Mouse (Mus musculus): Measurements from ENCODE around the gene Xrcc1. TPM values are rescaled to one million over a fixed set of nuclear protein-coding genes. Genes with fewer than 3 reads are reported as not detected.

The Xrcc1 gene
- polyA plus RNA-seq, 1 experiment from 2014 or later, result 174 TPM

DNA sequence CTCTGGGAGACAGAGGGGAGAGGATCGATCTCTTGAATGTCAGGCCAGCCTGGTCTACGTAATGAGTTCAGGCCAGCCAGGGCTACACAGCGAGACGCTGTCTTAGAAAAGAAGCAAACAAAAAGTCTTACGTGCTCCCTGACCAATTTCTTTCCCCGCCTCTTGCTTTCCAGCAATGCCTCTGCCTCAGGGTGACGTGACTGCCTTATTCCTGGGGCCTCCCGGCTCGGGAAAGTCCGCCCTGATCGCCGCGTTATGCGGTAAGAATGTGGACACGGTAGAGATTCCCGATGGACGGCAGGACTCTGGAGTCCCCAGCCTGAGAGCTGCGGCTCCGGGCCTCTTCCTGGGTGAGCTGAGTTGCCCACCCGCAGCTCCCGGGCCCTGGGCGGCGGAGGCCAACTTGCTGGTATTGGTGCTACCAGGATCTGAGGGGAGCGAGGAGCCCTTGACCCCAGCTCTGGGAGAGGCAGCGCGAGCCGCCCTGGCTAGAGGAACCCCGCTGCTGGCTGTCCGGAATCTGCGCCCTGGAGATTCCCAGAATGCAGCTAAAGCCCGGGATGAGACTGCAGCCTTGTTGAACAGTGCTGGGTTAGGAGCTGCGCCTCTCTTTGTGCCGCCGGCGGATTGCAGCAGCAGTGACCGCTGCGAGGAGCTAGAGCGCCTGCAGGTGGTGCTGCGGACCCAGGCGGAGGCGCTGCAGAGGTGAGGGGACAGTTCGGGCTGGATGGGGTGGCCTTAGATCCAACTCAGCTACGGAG lies 14.7 kb upstream of the Xrcc1 start:
- Histone ChIP-seq H3K4me1 (peaks cover 42% of the 10 kb centered on the region), H3K27ac (peak overlapping the region; percentile 89), H3K27me3 (ENCODE audit: poor library complexity, severe bottlenecking) (peaks cover 46% of the 10 kb centered on the region), H3K36me3 (replicated peaks) (peaks cover 35% of the 10 kb centered on the region), H3K9me3 (no peaks in the 10 kb centered on the region), H3K4me3 (peak overlapping the region; percentile 62)
- 2% methylated on average over 43 of the region's 43 CpGs for WGBS
- DNase-seq (ENCODE audit: extremely low spot score, low spot score), result peak; percentile 79

DNA sequence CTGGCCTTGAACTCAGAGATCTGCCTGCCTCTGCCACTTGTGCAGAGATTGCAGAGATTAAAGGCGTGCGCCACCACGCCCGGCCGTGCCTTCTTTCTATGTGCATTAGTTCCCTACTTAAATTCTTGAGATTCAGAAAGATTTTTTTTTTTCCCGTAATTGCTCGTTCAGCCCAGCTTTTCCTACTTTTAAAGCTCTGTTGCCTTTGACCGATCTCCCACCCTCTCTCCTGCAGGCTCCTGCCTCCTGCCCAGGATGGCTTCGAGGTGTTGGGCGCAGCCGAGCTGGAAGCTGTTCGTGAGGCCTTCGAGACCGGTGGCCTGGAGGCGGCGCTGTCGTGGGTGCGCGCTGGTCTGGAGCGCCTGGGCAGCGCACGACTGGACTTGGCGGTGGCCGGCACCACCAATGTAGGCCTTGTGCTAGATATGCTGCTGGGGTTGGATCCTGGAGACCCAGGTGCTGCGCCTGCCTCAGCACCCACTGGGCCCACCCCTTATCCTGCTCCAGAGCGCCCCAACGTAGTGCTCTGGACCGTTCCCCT lies 13.0 kb upstream of the Xrcc1 start:
- Histone ChIP-seq H3K27me3 (ENCODE audit: poor library complexity, severe bottlenecking) (peaks cover 46% of the 10 kb centered on the region), H3K27ac (no peak overlapping the region), H3K4me1 (peaks cover 42% of the 10 kb centered on the region), H3K4me3 (peak overlapping the region; percentile 31; the same call in 1 of the 2 replicates), H3K36me3 (replicated peaks) (peaks cover 37% of the 10 kb centered on the region), H3K9me3 (no peaks in the 10 kb centered on the region)
- 45% methylated on average over 28 of the region's 28 CpGs for WGBS
- DNase-seq (ENCODE audit: extremely low spot score, low spot score), result no peak

DNA sequence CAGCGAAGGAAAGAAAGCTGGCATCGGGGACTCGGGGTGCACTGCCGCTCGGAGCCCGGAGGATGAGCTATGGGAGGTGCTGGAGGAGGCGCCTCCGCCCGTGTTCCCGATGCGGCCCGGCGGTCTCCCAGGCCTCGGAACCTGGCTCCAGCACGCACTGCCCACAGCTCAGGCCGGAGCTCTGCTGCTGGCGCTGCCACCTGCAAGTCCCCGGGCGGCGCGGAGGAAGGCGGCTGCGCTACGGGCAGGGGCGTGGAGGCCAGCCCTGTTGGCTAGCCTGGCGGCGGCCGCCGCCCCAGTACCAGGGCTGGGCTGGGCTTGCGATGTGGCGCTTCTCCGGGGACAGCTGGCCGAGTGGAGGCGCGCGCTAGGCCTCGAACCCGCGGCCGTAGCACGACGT lies 12.3 kb upstream of the Xrcc1 start:
- H3K9me3 ChIP-seq, result no peaks in the 10 kb centered on the region; the same call in 1 of the 2 replicates
- peaks cover 46% of the 10 kb centered on the region for H3K27me3 ChIP-seq (ENCODE audit: poor library complexity, severe bottlenecking)
- 9% methylated on average over 42 of the region's 42 CpGs for WGBS
- DNase-seq (ENCODE audit: extremely low spot score, low spot score), result no peak
- peak overlapping the region; percentile 31 for H3K4me3 ChIP-seq
- peaks cover 37% of the 10 kb centered on the region for H3K36me3 ChIP-seq (replicated peaks)
- H3K4me1 ChIP-seq, result peaks cover 42% of the 10 kb centered on the region
- H3K27ac ChIP-seq, result no peak overlapping the region

DNA sequence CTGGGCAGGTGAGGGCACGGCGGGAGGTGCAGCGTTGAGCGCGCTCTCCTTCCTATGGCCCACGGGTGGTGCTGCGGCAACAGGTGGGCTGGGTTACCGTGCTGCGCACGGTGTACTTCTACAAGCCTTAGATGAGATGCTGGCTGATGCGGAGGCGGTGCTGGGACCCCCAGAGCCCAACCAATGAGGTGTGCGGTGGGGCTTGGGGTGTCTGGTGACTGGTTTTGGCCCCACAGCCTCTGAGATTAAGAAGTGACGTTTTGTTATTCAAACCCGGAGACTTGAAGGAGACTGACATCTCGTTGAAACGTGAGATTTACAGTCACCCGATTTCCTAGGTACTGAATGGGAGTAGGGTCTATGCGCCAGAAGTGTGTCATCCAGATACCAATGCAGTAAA lies 11.8 kb upstream of the Xrcc1 start:
- H3K4me1 ChIP-seq, result peaks cover 40% of the 10 kb centered on the region
- no peak for DNase-seq (ENCODE audit: extremely low spot score, low spot score)
- peaks cover 46% of the 10 kb centered on the region for H3K27me3 ChIP-seq (ENCODE audit: poor library complexity, severe bottlenecking)
- no peaks in the 10 kb centered on the region; the same call in 1 of the 2 replicates for H3K9me3 ChIP-seq
- no peak overlapping the region for H3K27ac ChIP-seq
- peaks cover 37% of the 10 kb centered on the region for H3K36me3 ChIP-seq (replicated peaks)
- WGBS, result 19% methylated on average over 19 of the region's 19 CpGs
- peak overlapping the region; percentile 31 for H3K4me3 ChIP-seq

DNA sequence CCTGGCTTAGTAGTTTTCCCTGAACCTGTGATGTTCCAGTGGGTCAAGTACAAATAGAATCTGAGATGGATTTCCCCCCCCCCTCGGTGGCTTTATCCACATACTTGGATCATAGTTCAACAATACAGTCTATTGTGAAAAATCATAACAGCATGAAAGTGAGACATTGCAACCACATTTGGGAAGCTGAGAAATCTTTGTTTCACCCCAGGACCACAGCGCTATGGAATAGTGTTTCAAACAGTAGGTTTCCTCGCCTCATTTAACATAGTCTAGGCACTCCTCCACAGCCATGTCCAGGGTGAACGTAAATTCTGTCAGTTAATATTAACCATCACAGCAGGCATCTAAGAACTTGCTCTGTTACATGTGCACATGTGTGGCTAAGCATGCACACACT lies 9.0 kb upstream of the Xrcc1 start:
- 85% methylated on average over 4 of the region's 4 CpGs for WGBS
- Histone ChIP-seq H3K4me3 (no peak overlapping the region), H3K4me1 (peaks cover 19% of the 10 kb centered on the region), H3K9me3 (no peaks in the 10 kb centered on the region; the same call in 1 of the 2 replicates), H3K27ac (no peak overlapping the region), H3K27me3 (ENCODE audit: poor library complexity, severe bottlenecking) (peaks cover 42% of the 10 kb centered on the region), H3K36me3 (replicated peaks) (peaks cover 37% of the 10 kb centered on the region)
- DNase-seq (ENCODE audit: extremely low spot score, low spot score), result no peak

DNA sequence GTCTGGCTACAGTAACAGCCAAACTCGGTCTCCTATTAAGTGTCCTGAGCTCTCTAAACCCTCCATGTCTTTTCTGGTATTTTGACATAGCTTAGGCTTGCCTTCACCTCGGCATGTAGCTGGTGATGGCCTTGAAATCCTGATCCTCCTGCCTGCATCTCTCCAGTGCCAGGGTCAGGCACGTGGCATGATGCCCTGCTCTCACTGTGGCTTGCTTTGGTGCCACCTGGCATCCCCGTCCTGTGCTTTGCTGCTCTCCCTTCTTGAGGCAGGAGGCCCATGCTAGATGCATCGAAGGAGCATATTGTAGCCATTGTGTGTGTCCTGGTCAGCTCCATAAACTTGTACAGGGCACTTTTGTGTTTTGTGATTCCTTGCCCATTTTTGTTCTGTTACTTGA lies 8.5 kb upstream of the Xrcc1 start:
- 89% methylated on average over 5 of the region's 5 CpGs for WGBS
- Histone ChIP-seq H3K9me3 (no peaks in the 10 kb centered on the region; the same call in 1 of the 2 replicates), H3K36me3 (replicated peaks) (peaks cover 37% of the 10 kb centered on the region), H3K4me3 (no peak overlapping the region), H3K27ac (no peak overlapping the region), H3K27me3 (ENCODE audit: poor library complexity, severe bottlenecking) (peaks cover 37% of the 10 kb centered on the region), H3K4me1 (peaks cover 15% of the 10 kb centered on the region)
- DNase-seq (ENCODE audit: extremely low spot score, low spot score), result no peak

DNA sequence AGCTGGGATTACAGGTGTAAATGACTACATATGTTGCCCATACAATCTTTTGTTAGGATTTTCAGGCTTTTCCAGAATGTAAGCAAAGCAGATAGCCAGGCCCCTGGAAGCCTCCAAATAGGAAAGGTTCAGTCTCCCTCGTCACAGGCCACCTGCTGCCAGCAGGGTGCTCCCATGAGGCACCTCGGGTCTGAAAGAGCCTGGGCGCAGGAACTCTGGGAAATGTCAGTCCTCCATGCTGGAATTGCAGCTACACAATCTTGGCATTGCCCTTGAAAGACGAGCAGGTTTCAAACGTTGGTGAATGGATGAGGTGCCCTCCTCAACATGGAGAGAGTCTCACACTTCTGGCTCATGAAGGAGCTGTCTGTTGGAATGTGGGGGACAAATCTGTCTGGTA lies 7.9 kb upstream of the Xrcc1 start:
- H3K27ac ChIP-seq, result no peak overlapping the region
- peaks cover 34% of the 10 kb centered on the region for H3K36me3 ChIP-seq (replicated peaks)
- H3K4me1 ChIP-seq, result peaks cover 13% of the 10 kb centered on the region
- no peak overlapping the region for H3K4me3 ChIP-seq
- DNase-seq (ENCODE audit: extremely low spot score, low spot score), result no peak
- H3K27me3 ChIP-seq (ENCODE audit: poor library complexity, severe bottlenecking), result peaks cover 32% of the 10 kb centered on the region
- 51% methylated on average over 5 of the region's 5 CpGs for WGBS
- no peaks in the 10 kb centered on the region; the same call in 1 of the 2 replicates for H3K9me3 ChIP-seq

DNA sequence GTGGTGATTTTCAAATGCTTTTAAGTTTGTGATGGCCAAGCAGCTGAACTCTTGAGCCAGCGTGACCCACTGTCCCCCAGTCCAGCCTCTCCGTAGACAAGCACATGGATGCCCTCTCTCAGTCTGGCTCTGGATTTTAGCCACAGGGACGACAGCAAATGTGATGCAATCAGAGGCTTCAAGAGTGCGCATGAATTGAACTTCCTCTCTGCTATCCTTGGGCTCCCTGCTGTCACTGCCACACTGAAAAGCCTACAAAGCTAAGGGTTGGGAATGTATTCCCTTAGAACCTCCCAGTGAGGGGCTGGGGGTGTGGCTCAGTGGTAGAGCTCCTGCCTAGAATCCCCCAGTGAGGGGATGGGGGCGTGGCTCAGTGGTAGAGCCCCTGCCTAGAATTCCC lies 7.4 kb upstream of the Xrcc1 start:
- Histone ChIP-seq H3K27me3 (ENCODE audit: poor library complexity, severe bottlenecking) (peaks cover 26% of the 10 kb centered on the region), H3K36me3 (replicated peaks) (peaks cover 29% of the 10 kb centered on the region), H3K27ac (no peak overlapping the region), H3K4me1 (peaks cover 8% of the 10 kb centered on the region), H3K9me3 (no peaks in the 10 kb centered on the region; the same call in 1 of the 2 replicates), H3K4me3 (no peak overlapping the region)
- no peak for DNase-seq (ENCODE audit: extremely low spot score, low spot score)
- WGBS, result 81% methylated on average over 5 of the region's 5 CpGs

DNA sequence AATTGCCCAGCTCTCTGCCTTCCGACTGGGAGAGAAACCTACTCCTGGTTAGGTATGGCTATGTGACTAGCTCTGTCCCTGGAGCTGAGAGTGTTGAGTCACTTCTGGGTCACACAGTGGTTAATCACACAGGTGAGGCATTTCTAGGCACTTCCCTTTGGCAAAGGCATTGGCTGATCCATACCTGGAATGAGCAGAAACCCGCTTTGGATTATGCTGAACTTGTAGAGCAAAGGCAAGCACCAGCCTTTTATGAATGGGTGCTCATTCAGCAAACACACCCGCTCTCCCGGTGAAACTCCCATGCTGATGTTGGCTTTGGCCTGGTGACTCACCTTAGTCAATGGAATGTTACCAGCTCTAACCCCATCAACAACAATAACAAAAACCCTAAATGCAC lies 6.4 kb upstream of the Xrcc1 start:
- no peaks in the 10 kb centered on the region for H3K4me1 ChIP-seq
- H3K27me3 ChIP-seq (ENCODE audit: poor library complexity, severe bottlenecking), result peaks cover 16% of the 10 kb centered on the region
- no peak for DNase-seq (ENCODE audit: extremely low spot score, low spot score)
- H3K4me3 ChIP-seq, result no peak overlapping the region
- peaks cover 19% of the 10 kb centered on the region for H3K36me3 ChIP-seq (replicated peaks)
- WGBS, result 93% methylated on average over 4 of the region's 4 CpGs
- peaks cover 2% of the 10 kb centered on the region; the same call in 1 of the 2 replicates for H3K9me3 ChIP-seq
- H3K27ac ChIP-seq, result no peak overlapping the region

DNA sequence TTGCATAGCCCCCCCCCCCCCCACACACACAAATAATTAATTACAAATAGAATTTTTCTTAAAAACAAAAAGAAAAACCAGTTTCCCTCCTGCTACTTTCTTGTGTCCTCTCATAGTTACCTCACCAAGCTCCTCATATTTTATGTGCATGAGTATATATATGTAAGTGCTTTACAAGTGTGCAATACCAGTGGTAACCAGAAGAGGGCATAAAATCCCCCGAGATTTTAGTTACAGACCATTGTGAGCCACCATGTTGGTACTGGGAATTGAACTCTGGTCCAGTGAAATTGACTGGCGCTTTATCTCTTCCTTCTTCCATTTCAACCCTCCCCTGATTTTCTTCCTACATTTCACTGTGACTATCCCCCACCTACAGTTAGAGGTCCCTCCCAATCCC lies 1.6 kb upstream of the Xrcc1 start:
- Histone ChIP-seq H3K27me3 (ENCODE audit: poor library complexity, severe bottlenecking) (no peaks in the 10 kb centered on the region), H3K36me3 (replicated peaks) (peaks cover 17% of the 10 kb centered on the region), H3K4me3 (no peak overlapping the region), H3K4me1 (peaks cover 20% of the 10 kb centered on the region), H3K9me3 (peaks cover 4% of the 10 kb centered on the region; the same call in 1 of the 2 replicates), H3K27ac (no peak overlapping the region)
- DNase-seq (ENCODE audit: extremely low spot score, low spot score), result no peak
- 92% methylated on average over 2 of the region's 2 CpGs for WGBS

DNA sequence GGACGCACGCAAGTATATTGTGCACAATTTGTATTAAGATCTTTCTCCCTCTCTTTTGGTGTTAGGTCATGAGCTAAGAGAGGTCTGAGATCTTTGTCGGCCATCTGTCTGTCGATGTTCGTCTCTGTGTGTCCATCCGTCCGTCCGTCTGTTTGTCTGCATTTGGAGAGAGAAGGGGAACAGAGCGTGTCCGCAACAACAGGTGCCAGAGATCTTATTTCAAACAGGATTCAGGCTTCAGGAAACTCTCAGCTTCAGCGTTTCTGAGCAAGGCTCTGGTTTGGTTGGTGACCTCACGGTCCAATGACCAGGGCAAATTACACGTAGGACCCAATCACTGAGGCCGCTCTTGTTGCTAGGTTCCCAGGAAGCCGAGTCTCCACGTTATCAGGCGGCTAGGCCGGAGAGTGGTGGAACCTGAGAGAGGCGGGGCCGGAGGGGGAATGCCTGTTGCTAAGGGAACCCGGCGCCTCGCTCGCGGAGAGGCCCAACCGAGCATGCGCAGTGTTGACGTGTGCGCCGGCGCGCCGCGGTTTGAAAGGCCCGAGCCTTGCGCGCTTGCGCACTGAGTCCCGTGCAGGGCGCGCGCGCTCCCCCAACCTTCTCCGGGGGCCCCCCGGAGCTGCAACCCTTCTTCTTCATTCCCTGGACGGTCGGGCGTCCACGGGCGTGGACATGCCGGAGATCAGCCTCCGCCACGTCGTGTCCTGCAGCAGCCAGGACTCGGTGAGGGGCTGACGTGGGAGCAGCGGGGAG lies 723 bp downstream of the Xrcc1 start:
- Histone ChIP-seq H3K27me3 (ENCODE audit: poor library complexity, severe bottlenecking) (no peaks in the 10 kb centered on the region), H3K9me3 (peaks cover 4% of the 10 kb centered on the region; the same call in 1 of the 2 replicates), H3K36me3 (replicated peaks) (peaks cover 40% of the 10 kb centered on the region), H3K4me1 (peaks cover 20% of the 10 kb centered on the region), H3K4me3 (peak overlapping the region; percentile 73), H3K27ac (peak overlapping the region; percentile 93)
- peak; percentile 100 for DNase-seq (ENCODE audit: extremely low spot score, low spot score)
- under 1% methylated on average over 57 of the region's 57 CpGs for WGBS

DNA sequence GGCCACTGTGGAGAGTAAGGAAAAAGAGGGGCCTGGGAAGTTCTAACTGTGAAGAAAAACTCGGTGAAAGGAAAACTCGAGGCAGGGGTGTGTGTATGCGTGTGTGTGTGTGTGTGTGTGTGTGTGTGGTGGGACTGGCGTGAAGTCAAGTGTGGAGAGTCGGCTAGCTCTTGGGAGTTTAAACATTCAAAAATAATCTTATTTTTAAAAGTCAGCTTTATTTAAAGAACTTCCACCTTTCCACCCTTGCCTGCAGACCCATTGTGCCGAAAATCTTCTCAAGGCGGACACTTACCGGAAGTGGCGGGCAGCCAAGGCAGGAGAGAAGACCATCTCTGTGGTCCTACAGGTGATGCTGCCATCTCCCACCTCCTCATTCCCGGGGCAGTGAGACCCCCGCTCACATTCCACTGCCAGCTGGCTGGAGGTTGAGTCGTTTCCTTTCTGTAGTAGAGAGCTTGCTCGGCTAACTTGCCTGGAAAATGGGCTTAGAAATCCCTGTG lies 1.5 kb downstream of the Xrcc1 start:
- WGBS, result 32% methylated on average over 13 of the region's 13 CpGs
- peaks cover 48% of the 10 kb centered on the region for H3K36me3 ChIP-seq (replicated peaks)
- H3K27ac ChIP-seq, result peak overlapping the region; percentile 93

More for the DNA sequence above, 1.5 kb downstream of the Xrcc1 start:
- DNase-seq (ENCODE audit: extremely low spot score, low spot score), result no peak
- Histone ChIP-seq H3K4me3 (peak overlapping the region; percentile 73), H3K9me3 (peaks cover 4% of the 10 kb centered on the region; the same call in 1 of the 2 replicates), H3K4me1 (peaks cover 20% of the 10 kb centered on the region), H3K27me3 (ENCODE audit: poor library complexity, severe bottlenecking) (no peaks in the 10 kb centered on the region)
